Mouse (Mus musculus) CH12.LX (cell line): Measurements from ENCODE around the gene Hoxb3. TPM values are rescaled to one million over a fixed set of nuclear protein-coding genes. Genes with fewer than 3 reads are reported as not detected.
A peak's percentile ranks its signal among the peaks of the same experiment; 100 is the strongest.

Source experiments
- DNase-seq: peaks from one replicate; pipeline ENCODE4 v3.0.0-alpha.2; 2013; ENCODE audit errors: extremely low read depth
- H3K27ac ChIP-seq: 2 replicates; pipeline ENCODE4 v1.5.1; 2012; ENCODE audit warnings: low read depth, mild to moderate bottlenecking, control low read depth, moderate library complexity; ENCODE audit not compliant: insufficient read depth
- H3K27me3 ChIP-seq: replicated peaks from 2 replicates; pipeline ENCODE3; 2012; ENCODE audit warnings: inconsistent platforms
- H3K36me3 ChIP-seq, 2 experiments: replicated peaks in 1 of 2; 2 replicates each; pipeline versions ENCODE3 to v1.6.1; 2012; ENCODE audit warnings: inconsistent platforms in 1 of 2, low read length in 1 of 2, mild to moderate bottlenecking in 1 of 2, mixed read lengths in 1 of 2, moderate library complexity in 1 of 2; ENCODE audit not compliant: control insufficient read depth in 1 of 2, insufficient read depth in 1 of 2
- H3K4me1 ChIP-seq, 2 experiments: 2 replicates each; pipeline ENCODE4 v1.6.1; 2012; ENCODE audit warnings: inconsistent platforms in 1 of 2, moderate library complexity in 1 of 2; ENCODE audit not compliant: insufficient read depth in 2 of 2, control insufficient read depth in 1 of 2
- H3K4me2 ChIP-seq: 2 replicates; pipeline ENCODE4 v1.6.1; 2012; ENCODE audit warnings: low read depth, mild to moderate bottlenecking, control low read depth; ENCODE audit not compliant: poor library complexity, insufficient read depth, severe bottlenecking
- H3K4me3 ChIP-seq, 3 experiments: fragments of 150-350 bp in 1 of 3; sonication (generic) in 1 of 3; replicated peaks in 1 of 3; 2 replicates each; pipeline versions ENCODE3 to v1.5.1; 2011 to 2012; ENCODE audit warnings: low read depth in 2 of 3, low read length in 2 of 3, mild to moderate bottlenecking in 2 of 3, moderate library complexity in 2 of 3, control low read depth in 1 of 3, improper control_type of control experiment in 1 of 3, inconsistent platforms in 1 of 3, mixed read lengths in 1 of 3; ENCODE audit not compliant: poor library complexity in 1 of 3
- H3K79me2 ChIP-seq: replicated peaks from 2 replicates; pipeline ENCODE4 v1.6.1; 2012; ENCODE audit warnings: mild to moderate bottlenecking, moderate library complexity; ENCODE audit not compliant: control insufficient read depth, poor library complexity, insufficient read depth, severe bottlenecking; ENCODE audit errors: extremely low read depth
- H3K9ac ChIP-seq: 2 replicates; pipeline ENCODE4 v1.6.1; 2012; ENCODE audit warnings: low read depth, mild to moderate bottlenecking, control low read depth, moderate library complexity; ENCODE audit not compliant: insufficient read depth
- H3K9me3 ChIP-seq: replicated peaks from 2 replicates; pipeline ENCODE3; 2012; ENCODE audit warnings: low read length, inconsistent platforms, mixed read lengths
- E2F4 ChIP-seq: IDR thresholded peaks from 2 replicates; pipeline ENCODE4 v1.6.1; 2011; ENCODE audit warnings: low read depth, low read length, improper control_type of control experiment; ENCODE audit not compliant: insufficient replicate concordance
- EP300 ChIP-seq: IDR thresholded peaks from 2 replicates; pipeline ENCODE4 v1.6.1; 2011; ENCODE audit warnings: low read length, improper control_type of control experiment
- HCFC1 ChIP-seq: IDR thresholded peaks from 2 replicates; pipeline ENCODE4 v1.6.1; 2012; ENCODE audit warnings: low read depth, mild to moderate bottlenecking, inconsistent platforms, low read length, improper control_type of control experiment
- IRF4 ChIP-seq: IDR thresholded peaks from 2 replicates; pipeline ENCODE4 v1.6.1; 2014; ENCODE audit warnings: low read depth, mild to moderate bottlenecking, inconsistent platforms, low read length, improper control_type of control experiment
- JUN ChIP-seq: IDR thresholded peaks from 2 replicates; pipeline ENCODE4 v1.6.1; 2011; ENCODE audit warnings: low read depth, mild to moderate bottlenecking, low read length, improper control_type of control experiment, moderate library complexity; ENCODE audit not compliant: insufficient read depth
- KAT2A ChIP-seq: IDR thresholded peaks from 2 replicates; pipeline ENCODE4 v1.6.1; 2012; ENCODE audit warnings: low read length, improper control_type of control experiment, inconsistent platforms; ENCODE audit not compliant: insufficient replicate concordance
- MAFK ChIP-seq: IDR thresholded peaks from 2 replicates; pipeline ENCODE4 v1.6.1; 2011; ENCODE audit warnings: low read length, improper control_type of control experiment; ENCODE audit not compliant: insufficient replicate concordance
- MAX ChIP-seq: IDR thresholded peaks from 2 replicates; pipeline ENCODE4 v1.6.1; 2011; ENCODE audit warnings: low read length, improper control_type of control experiment
- MXI1 ChIP-seq: IDR thresholded peaks from 2 replicates; pipeline ENCODE4 v1.6.1; 2011; ENCODE audit warnings: mild to moderate bottlenecking, low read depth, low read length, improper control_type of control experiment
- MYC ChIP-seq: IDR thresholded peaks from 2 replicates; pipeline ENCODE4 v1.6.1; 2011; ENCODE audit warnings: low read depth, mild to moderate bottlenecking, improper control_type of control experiment, low read length
- NELFE ChIP-seq: IDR thresholded peaks from 2 replicates; pipeline ENCODE4 v1.6.1; 2011; ENCODE audit warnings: low read depth, low read length, improper control_type of control experiment
- PAX5 ChIP-seq: IDR thresholded peaks from 2 replicates; pipeline ENCODE4 v1.6.1; 2012; ENCODE audit warnings: low read length, inconsistent platforms, mixed read lengths
- POLR2A ChIP-seq: IDR thresholded peaks from 2 replicates; pipeline ENCODE4 v1.6.1; 2011; ENCODE audit warnings: low read depth, mild to moderate bottlenecking, improper control_type of control experiment, low read length
- POLR2AphosphoS2 ChIP-seq: IDR thresholded peaks from 2 replicates; pipeline ENCODE4 v1.6.1; 2011; ENCODE audit warnings: low read depth, low read length, improper control_type of control experiment
- RAD21 ChIP-seq: IDR thresholded peaks from 2 replicates; pipeline ENCODE4 v1.6.1; 2011; ENCODE audit warnings: low read depth, mild to moderate bottlenecking, low read length, improper control_type of control experiment, moderate library complexity
- SIN3A ChIP-seq: IDR thresholded peaks from 2 replicates; pipeline ENCODE4 v1.6.1; 2012; ENCODE audit warnings: low read length, improper control_type of control experiment, inconsistent platforms
- UBTF ChIP-seq: IDR thresholded peaks from 2 replicates; pipeline ENCODE4 v1.6.1; 2012; ENCODE audit warnings: low read depth, mild to moderate bottlenecking, inconsistent platforms, low read length, improper control_type of control experiment, moderate library complexity
- USF1 ChIP-seq: IDR thresholded peaks from 2 replicates; pipeline ENCODE4 v1.6.1; 2014; ENCODE audit warnings: low read depth, mild to moderate bottlenecking, inconsistent platforms, low read length, improper control_type of control experiment
- USF2 ChIP-seq: conservative IDR thresholded peaks from 2 replicates; pipeline ENCODE4 v1.6.1; 2011; ENCODE audit warnings: low read depth, low read length, improper control_type of control experiment
- ZKSCAN1 ChIP-seq: IDR thresholded peaks from 2 replicates; pipeline ENCODE4 v1.6.1; 2012; ENCODE audit warnings: low read depth, inconsistent platforms, low read length, improper control_type of control experiment, borderline replicate concordance
- ZNF384 ChIP-seq: IDR thresholded peaks from 2 replicates; pipeline ENCODE4 v1.6.1; 2012; ENCODE audit warnings: low read depth, low read length, improper control_type of control experiment, inconsistent platforms
- dilution Hi-C: fragments of 300-500 bp; cut with MboI; formaldehyde crosslinking; loops from 2 replicates; pipeline ENCODE4 v1.14.3; 2020; ENCODE audit warnings: low sequenced_read_pairs; ENCODE audit not compliant: extremely low pct_unique_long_range_greater_than_20kb, extremely low pct_ligation_motif_present
- in situ Hi-C: fragments of 300-500 bp; cut with MboI; formaldehyde crosslinking; loops from 3 replicates; pipeline ENCODE4 v1.14.3; 2019; ENCODE audit warnings: low sequenced_read_pairs, low pct_ligation_motif_present, low pct_unique_long_range_greater_than_20kb, mixed read lengths
- polyA plus RNA-seq: library from polyadenylated mRNA; unstranded; fragments of >175 nt; gene quantifications from 2 replicates; pipeline ENCODE4 v1.2.1, GENCODE M21; 2012; ENCODE audit warnings: low read depth; ENCODE audit not compliant: insufficient read length
- total RNA-seq, 2 experiments: library from RNA; depleted of rRNA; stranded (reverse); fragments of 300-350 nt in 1 of 2; fragments of >200 nt in 1 of 2; gene quantifications; 2 replicates each; pipeline ENCODE4 v1.2.3; 2012 to 2014

Gene Hoxb3
- total and polyA plus RNA-seq, 3 experiments, result 0.07 to 0.29 (median 0.21) TPM

- no peak overlapping the region; the same call in 1 of the 2 replicates for H3K9ac ChIP-seq
- dilution Hi-C loops (no loop called here), in situ Hi-C loops (loop anchor here (25.0 kb wide), 1 partner anchor 227 kb away; no protein-coding TSS in a partner anchor)
- TF ChIP-seq HCFC1, result no peak
- 0 out of 2 replicates have a peak, but pooled peaks have one; percentile 30 for TF ChIP-seq IRF4
- no peaks in the 10 kb centered on the region for H3K79me2 ChIP-seq
- H3K4me1 ChIP-seq, result peaks cover 0 to 21% of the 10 kb centered on the region in 2 experiments; a peak in 2 of 4 replicates
- H3K4me3 ChIP-seq, result no peak overlapping the region
- H3K4me2 ChIP-seq, result peak overlapping the region; percentile 99
- H3K27me3 ChIP-seq, result peaks cover 80% of the 10 kb centered on the region
- H3K27ac ChIP-seq, result no peak overlapping the region
- H3K36me3 ChIP-seq, result no peaks in the 10 kb centered on the region
- no peak for DNase-seq
- H3K9me3 ChIP-seq, result no peaks in the 10 kb centered on the region
These were observed 12.8 kb upstream of the Hoxb3 start for GRCm38 (mm10) chr11:96310183-96310938.

- H3K9me3 ChIP-seq, result no peaks in the 10 kb centered on the region
- H3K36me3 ChIP-seq, result no peaks in the 10 kb centered on the region
- TF ChIP-seq UBTF, result no peak
- peak; percentile 58 for TF ChIP-seq MAX
- in situ Hi-C loops (loop anchor here (25.0 kb wide), 1 partner anchor 226 kb away; no protein-coding TSS in a partner anchor), dilution Hi-C loops (no loop called here)
- DNase-seq, result peak; percentile 37
- H3K27ac ChIP-seq, result no peak overlapping the region
- H3K79me2 ChIP-seq, result no peaks in the 10 kb centered on the region
- H3K9ac ChIP-seq, result peak overlapping the region; percentile 17
- H3K27me3 ChIP-seq, result peaks cover 78% of the 10 kb centered on the region
- H3K4me3 ChIP-seq, result peak overlapping the region; percentile 22 to 46 (median 45)
- H3K4me1 ChIP-seq, result peaks cover 0 to 21% of the 10 kb centered on the region in 2 experiments; a peak in 2 of 4 replicates
- peak overlapping the region; percentile 99 for H3K4me2 ChIP-seq
These were observed 12.0 kb upstream of the Hoxb3 start for GRCm38 (mm10) chr11:96311097-96311496.

- DNase-seq, result peak; percentile 73
- H3K4me2 ChIP-seq, result peak overlapping the region; percentile 99
- no peaks in the 10 kb centered on the region for H3K79me2 ChIP-seq
- peak overlapping the region; percentile 22 to 46 (median 45) for H3K4me3 ChIP-seq
- dilution Hi-C loops (no loop called here), in situ Hi-C loops (loop anchor here (25.0 kb wide), 1 partner anchor 226 kb away; no protein-coding TSS in a partner anchor)
- no peaks in the 10 kb centered on the region for H3K9me3 ChIP-seq
- H3K27me3 ChIP-seq, result peaks cover 77% of the 10 kb centered on the region
- H3K4me1 ChIP-seq, result peaks cover 0 to 21% of the 10 kb centered on the region in 2 experiments; a peak in 2 of 4 replicates
- peak overlapping the region; percentile 21 for H3K9ac ChIP-seq
- H3K27ac ChIP-seq, result no peak overlapping the region
- H3K36me3 ChIP-seq, result no peaks in the 10 kb centered on the region
- TF ChIP-seq EP300 (peak; percentile 79; the same call in 1 of the 2 replicates), E2F4 (peak; percentile 41; the same call in 1 of the 2 replicates), MYC (no peak), POLR2A (no peak), USF1 (no peak), POLR2AphosphoS2 (no peak), RAD21 (peak; percentile 97), MXI1 (peak; percentile 32; the same call in 1 of the 2 replicates), KAT2A (no peak), UBTF (no peak), ZKSCAN1 (no peak), ZNF384 (no peak), JUN (no peak), SIN3A (peak; percentile 60; the same call in 1 of the 2 replicates), USF2 (no peak), PAX5 (no peak), MAFK (no peak), NELFE (peak; percentile 58; the same call in 1 of the 2 replicates)
These were observed 11.4 kb upstream of the Hoxb3 start for GRCm38 (mm10) chr11:96311520-96312417.
